Mouse (Mus musculus): ENCODE data around the gene Gm9376. TPM values are rescaled to one million over a fixed set of nuclear protein-coding genes. Genes with fewer than 3 reads are reported as not detected.

Gene Gm9376
- polyA plus RNA-seq, 1 experiment from 2014 or later = not detected

Small RNAs within 50 kb of the gene (microRNA-seq; reads per million reads assigned to microRNA genes)
- not detected for gene Mir6241

Other genes with a start within 250 kb of the Gm9376 start
- 0.79 and 0.82 TPM in 2 replicates for gene Dct, start 214.7 kb upstream of the Gm9376 start, polyA plus RNA-seq (2016; fragmentation: Nextera tagmentation; extraction: Ambion mirVana)
- 34.7 and 35.3 TPM in 2 replicates for gene Tgds, start 134.2 kb upstream of the Gm9376 start, polyA plus RNA-seq (2016; fragmentation: Nextera tagmentation; extraction: Ambion mirVana)
- gene Gpr180, start 129.8 kb upstream of the Gm9376 start, polyA plus RNA-seq (2016; fragmentation: Nextera tagmentation; extraction: Ambion mirVana) = 35.4 and 38.7 TPM in 2 replicates
- gene Sox21, start 29.9 kb upstream of the Gm9376 start, polyA plus RNA-seq (2016; fragmentation: Nextera tagmentation; extraction: Ambion mirVana) = 0.05 TPM in 1 of 2 replicates, not detected in the other